Mouse (Mus musculus): ENCODE measurements around the gene Zmym4.
"Not testable (repeated sequence)": the region's sequence is repeated elsewhere in the genome, so short reads cannot be mapped to it uniquely, and the experiment has no call there.

DNA sequence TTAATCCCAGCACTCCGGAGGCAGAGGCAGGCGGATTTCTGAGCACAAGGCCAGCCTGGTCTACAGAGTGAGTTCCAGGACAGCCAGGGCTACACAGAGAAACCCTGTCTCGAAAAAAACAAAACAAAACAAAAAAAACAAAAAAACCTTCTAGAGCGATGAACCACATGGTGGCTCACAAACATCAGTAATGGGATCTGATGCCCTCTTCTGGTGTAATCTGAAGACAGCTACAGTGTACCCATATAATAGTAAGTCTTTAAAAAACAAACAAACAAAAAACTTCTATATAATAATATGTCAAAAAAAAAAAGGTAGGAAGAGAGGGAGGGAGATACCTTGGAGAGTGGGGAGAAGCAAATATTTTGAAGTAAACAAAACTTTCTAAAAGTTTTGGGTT is 17.1 kb downstream of the Zmym4 start:
- not testable (repeated sequence) for TF ChIP-seq POLR2A, CTCF (IDR thresholded peaks at IDR 0.05; ENCODE audit: extremely low read depth, insufficient read depth, low read length)

Measured in cortical plate, adult 2 months (tissue).